Mouse (Mus musculus): Measurements from ENCODE around the gene Mrpl35. TPM values are rescaled to one million over a fixed set of nuclear protein-coding genes. Genes with fewer than 3 reads are reported as not detected.

The Mrpl35 gene
- polyA plus RNA-seq, 1 experiment from 2014 or later, result 65.8 TPM

- peaks cover 6% of the 10 kb centered on the region for H3K4me1 ChIP-seq (ENCODE audit: control insufficient read depth, insufficient read depth, low read length)
- peak within 1 kb of the TSS; percentile 80 for H3K4me2 ChIP-seq (replicated peaks; ENCODE audit: low read depth, low read length)
- no peaks in the 10 kb centered on the region for H3K9me3 ChIP-seq (ENCODE audit: control insufficient read depth, low read depth, low read length)
- no peaks in the 10 kb centered on the region for H3K27me3 ChIP-seq (ENCODE audit: control insufficient read depth, insufficient read depth, low read length)
- peak; percentile 99 for ATAC-seq (ENCODE audit: insufficient number of reproducible peaks, insufficient read depth, low FRiP score, low read depth)
- WGBS, result under 1% methylated on average over 64 of the region's 64 CpGs
- peak within 1 kb of the TSS; percentile 64 for H3K9ac ChIP-seq (replicated peaks; ENCODE audit: low read depth, low read length)
- H3K4me3 ChIP-seq (ENCODE audit: low read depth, low read length), result peak within 1 kb of the TSS; percentile 88
- H3K27ac ChIP-seq (ENCODE audit: low read length), result peak within 1 kb of the TSS; percentile 86
- H3K36me3 ChIP-seq (ENCODE audit: control insufficient read depth, insufficient read depth, low read length), result no peaks in the 10 kb centered on the region; the same call in 1 of the 2 replicates
Observed at GRCm38 (mm10) chr6:71830690-71831580, 4.2 kb upstream of the Mrpl35 start, which contains the start of gene Immt. TSS of gene Immt (plus strand) at chr6:71831331.

GRCm38 (mm10) chr6:71829768-71830167 is 3.0 kb upstream of the Mrpl35 start:
- no peaks in the 10 kb centered on the region; the same call in 1 of the 2 replicates for H3K36me3 ChIP-seq (ENCODE audit: control insufficient read depth, insufficient read depth, low read length)
- peaks cover 6% of the 10 kb centered on the region for H3K4me1 ChIP-seq (ENCODE audit: control insufficient read depth, insufficient read depth, low read length)
- no peaks in the 10 kb centered on the region for H3K9me3 ChIP-seq (ENCODE audit: control insufficient read depth, low read depth, low read length)
- H3K4me3 ChIP-seq (ENCODE audit: low read depth, low read length), result no peak overlapping the region
- no peak for ATAC-seq (ENCODE audit: insufficient number of reproducible peaks, insufficient read depth, low FRiP score, low read depth)
- H3K27ac ChIP-seq (ENCODE audit: low read length), result no peak overlapping the region
- no peaks in the 10 kb centered on the region for H3K27me3 ChIP-seq (ENCODE audit: control insufficient read depth, insufficient read depth, low read length)
- WGBS, result 87% methylated on average over 9 of the region's 9 CpGs
- H3K9ac ChIP-seq (replicated peaks; ENCODE audit: low read depth, low read length), result no peak overlapping the region
- no peak overlapping the region for H3K4me2 ChIP-seq (replicated peaks; ENCODE audit: low read depth, low read length)

GRCm38 (mm10) chr6:71823961-71824360 is 2.8 kb downstream of the Mrpl35 start:
- H3K27ac ChIP-seq (ENCODE audit: low read length), result no peak overlapping the region
- 24% methylated on average over 3 of the region's 3 CpGs for WGBS
- H3K9me3 ChIP-seq (ENCODE audit: control insufficient read depth, low read depth, low read length), result no peaks in the 10 kb centered on the region

GRCm38 (mm10) chr6:71823488-71823887 is 3.3 kb downstream of the Mrpl35 start:
- Histone ChIP-seq H3K4me2 (replicated peaks; ENCODE audit: low read depth, low read length) (peak overlapping the region; percentile 73), H3K9me3 (ENCODE audit: control insufficient read depth, low read depth, low read length) (no peaks in the 10 kb centered on the region), H3K36me3 (ENCODE audit: control insufficient read depth, insufficient read depth, low read length) (peaks cover under 1% of the 10 kb centered on the region; the same call in 1 of the 2 replicates), H3K9ac (replicated peaks; ENCODE audit: low read depth, low read length) (peak overlapping the region; percentile 52), H3K4me1 (ENCODE audit: control insufficient read depth, insufficient read depth, low read length) (0 out of 2 replicates have a peak, but pooled peaks cover 6% of the 10 kb centered on the region), H3K27ac (ENCODE audit: low read length) (0 out of 2 replicates have a peak overlapping the region, but pooled peaks have one; percentile 6), H3K4me3 (ENCODE audit: low read depth, low read length) (peak overlapping the region; percentile 75), H3K27me3 (ENCODE audit: control insufficient read depth, insufficient read depth, low read length) (no peaks in the 10 kb centered on the region)
- ATAC-seq (ENCODE audit: insufficient number of reproducible peaks, insufficient read depth, low FRiP score, low read depth), result peak; percentile 92
- under 1% methylated on average over 19 of the region's 19 CpGs for WGBS

More at GRCm38 (mm10) chr6:71823961-71824360, 2.8 kb downstream of the Mrpl35 start:
- no peaks in the 10 kb centered on the region for H3K27me3 ChIP-seq (ENCODE audit: control insufficient read depth, insufficient read depth, low read length)
- H3K4me2 ChIP-seq (replicated peaks; ENCODE audit: low read depth, low read length), result peak overlapping the region; percentile 73
- no peaks in the 10 kb centered on the region for H3K36me3 ChIP-seq (ENCODE audit: control insufficient read depth, insufficient read depth, low read length)
- H3K4me1 ChIP-seq (ENCODE audit: control insufficient read depth, insufficient read depth, low read length), result 0 out of 2 replicates have a peak, but pooled peaks cover 6% of the 10 kb centered on the region
- peak overlapping the region; percentile 52; the same call in 1 of the 2 replicates for H3K9ac ChIP-seq (replicated peaks; ENCODE audit: low read depth, low read length)
- no peak; the same call in 1 of the 2 replicates for ATAC-seq (ENCODE audit: insufficient number of reproducible peaks, insufficient read depth, low FRiP score, low read depth)
- peak overlapping the region; percentile 75 for H3K4me3 ChIP-seq (ENCODE audit: low read depth, low read length)

GRCm38 (mm10) chr6:71823085-71823484 is 3.7 kb downstream of the Mrpl35 start:
- peak overlapping the region; percentile 75 for H3K4me3 ChIP-seq (ENCODE audit: low read depth, low read length)
- peak overlapping the region; percentile 52 for H3K9ac ChIP-seq (replicated peaks; ENCODE audit: low read depth, low read length)
- H3K27ac ChIP-seq (ENCODE audit: low read length), result 0 out of 2 replicates have a peak overlapping the region, but pooled peaks have one; percentile 6
- H3K9me3 ChIP-seq (ENCODE audit: control insufficient read depth, low read depth, low read length), result no peaks in the 10 kb centered on the region
- no peaks in the 10 kb centered on the region for H3K27me3 ChIP-seq (ENCODE audit: control insufficient read depth, insufficient read depth, low read length)
- peak overlapping the region; percentile 73 for H3K4me2 ChIP-seq (replicated peaks; ENCODE audit: low read depth, low read length)
- WGBS, result 1% methylated on average over 7 of the region's 7 CpGs
- peak; percentile 34; the same call in 1 of the 2 replicates for ATAC-seq (ENCODE audit: insufficient number of reproducible peaks, insufficient read depth, low FRiP score, low read depth)
- peaks cover 4% of the 10 kb centered on the region for H3K36me3 ChIP-seq (ENCODE audit: control insufficient read depth, insufficient read depth, low read length)
- 0 out of 2 replicates have a peak, but pooled peaks cover 6% of the 10 kb centered on the region for H3K4me1 ChIP-seq (ENCODE audit: control insufficient read depth, insufficient read depth, low read length)

GRCm38 (mm10) chr6:71819764-71820292 is 6.9 kb downstream of the Mrpl35 start:
- peaks cover 30% of the 10 kb centered on the region for H3K36me3 ChIP-seq (ENCODE audit: control insufficient read depth, insufficient read depth, low read length)
- WGBS, result 89% methylated on average over 5 of the region's 5 CpGs
- no peak overlapping the region for H3K9ac ChIP-seq (replicated peaks; ENCODE audit: low read depth, low read length)
- no peaks in the 10 kb centered on the region for H3K9me3 ChIP-seq (ENCODE audit: control insufficient read depth, low read depth, low read length)
- no peaks in the 10 kb centered on the region for H3K27me3 ChIP-seq (ENCODE audit: control insufficient read depth, insufficient read depth, low read length)
- H3K4me1 ChIP-seq (ENCODE audit: control insufficient read depth, insufficient read depth, low read length), result 0 out of 2 replicates have a peak, but pooled peaks cover 6% of the 10 kb centered on the region
- no peak overlapping the region for H3K27ac ChIP-seq (ENCODE audit: low read length)
- no peak overlapping the region for H3K4me3 ChIP-seq (ENCODE audit: low read depth, low read length)
- H3K4me2 ChIP-seq (replicated peaks; ENCODE audit: low read depth, low read length), result no peak overlapping the region
- ATAC-seq (ENCODE audit: insufficient number of reproducible peaks, insufficient read depth, low FRiP score, low read depth), result no peak

DNA sequence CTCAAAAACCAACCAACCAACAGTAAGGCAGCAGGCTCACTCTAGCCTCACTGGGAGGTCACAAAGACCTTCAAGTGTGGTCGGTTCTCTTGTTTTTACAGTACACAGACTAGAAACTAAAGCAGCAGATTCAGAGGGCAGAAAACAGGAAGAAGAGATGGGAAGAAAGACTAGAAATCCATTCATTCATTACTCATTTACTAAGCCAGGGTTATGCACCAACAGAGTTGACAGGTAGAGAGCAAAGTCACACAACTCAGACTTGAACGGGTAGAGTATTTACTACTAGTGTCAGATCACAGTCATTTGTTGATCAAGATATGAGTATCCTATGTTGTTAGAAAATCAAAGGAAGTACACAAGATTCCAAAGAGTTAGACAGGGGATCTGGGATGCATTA is 13.9 kb downstream of the Mrpl35 start:
- Histone ChIP-seq H3K4me3 (ENCODE audit: low read depth, low read length) (no peak overlapping the region), H3K9me3 (ENCODE audit: control insufficient read depth, low read depth, low read length) (no peaks in the 10 kb centered on the region), H3K27ac (ENCODE audit: low read length) (no peak overlapping the region), H3K9ac (replicated peaks; ENCODE audit: low read depth, low read length) (no peak overlapping the region), H3K4me1 (ENCODE audit: control insufficient read depth, insufficient read depth, low read length) (peaks cover 10% of the 10 kb centered on the region), H3K4me2 (replicated peaks; ENCODE audit: low read depth, low read length) (no peak overlapping the region), H3K27me3 (ENCODE audit: control insufficient read depth, insufficient read depth, low read length) (no peaks in the 10 kb centered on the region), H3K36me3 (ENCODE audit: control insufficient read depth, insufficient read depth, low read length) (peaks cover 23% of the 10 kb centered on the region)
- ATAC-seq (ENCODE audit: insufficient number of reproducible peaks, insufficient read depth, low FRiP score, low read depth), result no peak
- 82% methylated on average over 2 of the region's 2 CpGs for WGBS

DNA sequence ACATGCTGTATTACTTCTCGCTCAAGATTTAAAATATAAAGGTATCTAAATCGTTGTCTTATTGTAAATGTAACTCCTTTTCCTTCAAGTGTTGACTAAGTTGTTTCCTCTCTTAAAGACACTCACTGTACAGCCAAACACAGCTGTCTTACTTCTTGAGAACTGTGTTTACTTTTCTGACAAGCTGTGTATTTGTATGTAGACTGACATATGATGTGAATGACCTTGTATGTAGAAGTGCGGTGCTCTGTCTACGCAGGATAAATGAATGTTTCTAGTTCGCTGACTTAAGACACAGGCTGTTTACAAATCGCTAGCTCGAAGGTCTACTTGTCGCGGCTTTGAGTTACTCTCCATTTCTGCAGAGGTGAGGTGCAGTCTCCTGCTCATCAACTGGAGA is 16.9 kb downstream of the Mrpl35 start:
- H3K4me2 ChIP-seq (replicated peaks; ENCODE audit: low read depth, low read length), result no peak overlapping the region
- H3K9me3 ChIP-seq (ENCODE audit: control insufficient read depth, low read depth, low read length), result no peaks in the 10 kb centered on the region
- 45% methylated on average over 9 of the region's 9 CpGs for WGBS
- H3K4me3 ChIP-seq (ENCODE audit: low read depth, low read length), result no peak overlapping the region
- ATAC-seq (ENCODE audit: insufficient number of reproducible peaks, insufficient read depth, low FRiP score, low read depth), result no peak
- H3K36me3 ChIP-seq (ENCODE audit: control insufficient read depth, insufficient read depth, low read length), result no peaks in the 10 kb centered on the region; the same call in 1 of the 2 replicates
- H3K27ac ChIP-seq (ENCODE audit: low read length), result no peak overlapping the region
- no peaks in the 10 kb centered on the region for H3K27me3 ChIP-seq (ENCODE audit: control insufficient read depth, insufficient read depth, low read length)
- peaks cover 10% of the 10 kb centered on the region for H3K4me1 ChIP-seq (ENCODE audit: control insufficient read depth, insufficient read depth, low read length)
- no peak overlapping the region for H3K9ac ChIP-seq (replicated peaks; ENCODE audit: low read depth, low read length)

All from stomach, embryonic 14.5 days (tissue).